Mouse (Mus musculus): ENCODE results near the gene Serpind1.

GRCm38 (mm10) chr16:17382306-17382705 lies 51.1 kb downstream of the Serpind1 start:
- TF ChIP-seq CTCF (IDR thresholded peaks at IDR 0.05; ENCODE audit: low read depth, low read length), result no peak
- no peak for TF ChIP-seq POLR2A (IDR thresholded peaks at IDR 0.05; ENCODE audit: insufficient read depth, low read length)
